Mouse (Mus musculus): Measurements from ENCODE around the gene Mrtfa. TPM values are rescaled to one million over a fixed set of nuclear protein-coding genes. Genes with fewer than 3 reads are reported as not detected.

Mrtfa gene
- polyA plus RNA-seq, 1 experiment, result 16.0 TPM

- H3K4me1 ChIP-seq (ENCODE audit: control insufficient read depth, insufficient read depth, low read length), result no peaks in the 10 kb centered on the region
- TF ChIP-seq CTCF (conservative IDR thresholded peaks at IDR 0.05; ENCODE audit: insufficient read depth, insufficient read length, low read depth, low read length), result no peak
- no peak for TF ChIP-seq POLR2A (IDR thresholded peaks at IDR 0.05; ENCODE audit: low read depth, low read length)
- DNase-seq, result no peak
- H3K4me3 ChIP-seq (ENCODE audit: insufficient read depth, low read depth, low read length), result no peak overlapping the region
- no peak overlapping the region for H3K27ac ChIP-seq (ENCODE audit: insufficient read depth, low read depth, low read length)
- H3K27me3 ChIP-seq (replicated peaks; ENCODE audit: control insufficient read depth, insufficient read depth, low read length), result no peaks in the 10 kb centered on the region
- no peaks in the 10 kb centered on the region for H3K36me3 ChIP-seq (ENCODE audit: control insufficient read depth, insufficient read depth, low read length)
- WGBS, result 52% methylated on average over 6 of the region's 6 CpGs
Measured at GRCm38 (mm10) chr15:81219054-81219453, 28.5 kb upstream of the Mrtfa start.

- H3K27me3 ChIP-seq (replicated peaks; ENCODE audit: control insufficient read depth, insufficient read depth, low read length), result no peaks in the 10 kb centered on the region
- H3K36me3 ChIP-seq (ENCODE audit: control insufficient read depth, insufficient read depth, low read length), result no peaks in the 10 kb centered on the region
- TF ChIP-seq POLR2A (IDR thresholded peaks at IDR 0.05; ENCODE audit: low read depth, low read length), result no peak
- no peak for TF ChIP-seq CTCF (conservative IDR thresholded peaks at IDR 0.05; ENCODE audit: insufficient read depth, insufficient read length, low read depth, low read length)
- H3K4me1 ChIP-seq (ENCODE audit: control insufficient read depth, insufficient read depth, low read length), result no peaks in the 10 kb centered on the region
- no peak for DNase-seq
- WGBS, result 61% methylated on average over 19 of the region's 19 CpGs
- H3K4me3 ChIP-seq (ENCODE audit: insufficient read depth, low read depth, low read length), result no peak overlapping the region
- H3K27ac ChIP-seq (ENCODE audit: insufficient read depth, low read depth, low read length), result no peak overlapping the region
Measured at GRCm38 (mm10) chr15:81216906-81217653, 26.5 kb upstream of the Mrtfa start.

DNA sequence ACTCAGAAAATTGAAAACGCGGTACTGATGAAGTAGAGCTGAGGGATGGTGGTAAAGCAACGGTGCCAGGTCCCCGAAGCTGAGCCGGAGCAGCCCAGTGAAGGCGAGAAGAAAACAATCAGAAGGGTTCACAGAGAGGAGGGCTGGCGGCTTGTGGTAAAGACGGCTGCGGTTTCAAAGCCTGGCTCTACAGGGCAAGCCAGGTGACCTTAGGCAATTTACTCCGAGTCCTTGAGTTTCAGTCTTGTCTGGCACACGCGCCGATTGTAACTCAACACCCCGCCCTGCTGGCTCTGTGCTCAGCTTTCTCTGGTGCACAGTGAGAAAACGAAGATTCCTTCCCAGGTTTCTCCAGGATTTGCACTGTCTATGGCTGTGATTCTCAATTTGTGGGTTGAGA, 22.4 kb upstream of the Mrtfa start:
- Histone ChIP-seq H3K27ac (ENCODE audit: insufficient read depth, low read depth, low read length) (no peak overlapping the region), H3K4me3 (ENCODE audit: insufficient read depth, low read depth, low read length) (no peak overlapping the region), H3K36me3 (ENCODE audit: control insufficient read depth, insufficient read depth, low read length) (no peaks in the 10 kb centered on the region), H3K4me1 (ENCODE audit: control insufficient read depth, insufficient read depth, low read length) (no peaks in the 10 kb centered on the region), H3K27me3 (replicated peaks; ENCODE audit: control insufficient read depth, insufficient read depth, low read length) (no peaks in the 10 kb centered on the region)
- peak; percentile 54 for DNase-seq
- 31% methylated on average over 15 of the region's 15 CpGs for WGBS
- no peak for TF ChIP-seq POLR2A (IDR thresholded peaks at IDR 0.05; ENCODE audit: low read depth, low read length)
- TF ChIP-seq CTCF (conservative IDR thresholded peaks at IDR 0.05; ENCODE audit: insufficient read depth, insufficient read length, low read depth, low read length), result no peak

DNA sequence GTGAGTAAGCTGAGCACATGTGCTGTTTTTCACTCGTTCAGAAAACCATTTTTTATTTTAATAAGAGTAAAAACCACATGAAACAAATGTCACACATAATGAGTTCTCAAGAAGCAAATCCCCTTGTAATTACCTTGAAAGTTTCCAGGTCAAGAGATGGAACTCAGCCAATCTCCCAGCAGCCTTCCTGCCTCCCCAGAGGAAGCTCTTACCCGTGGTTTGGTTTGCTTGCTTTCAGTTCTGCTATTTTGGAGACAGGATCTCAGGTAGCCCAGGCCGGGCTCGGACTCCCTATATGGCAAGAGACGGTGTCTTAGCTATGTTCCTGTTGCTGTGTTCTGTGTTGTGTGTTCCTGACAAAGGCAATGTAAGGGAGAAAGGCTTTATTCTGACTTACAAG, 19.9 kb upstream of the Mrtfa start:
- DNase-seq, result no peak
- Histone ChIP-seq H3K27ac (ENCODE audit: insufficient read depth, low read depth, low read length) (no peak overlapping the region), H3K4me3 (ENCODE audit: insufficient read depth, low read depth, low read length) (no peak overlapping the region), H3K27me3 (replicated peaks; ENCODE audit: control insufficient read depth, insufficient read depth, low read length) (no peaks in the 10 kb centered on the region), H3K36me3 (ENCODE audit: control insufficient read depth, insufficient read depth, low read length) (no peaks in the 10 kb centered on the region), H3K4me1 (ENCODE audit: control insufficient read depth, insufficient read depth, low read length) (no peaks in the 10 kb centered on the region)
- 63% methylated on average over 5 of the region's 5 CpGs for WGBS
- TF ChIP-seq CTCF (conservative IDR thresholded peaks at IDR 0.05; ENCODE audit: insufficient read depth, insufficient read length, low read depth, low read length), result no peak
- TF ChIP-seq POLR2A (IDR thresholded peaks at IDR 0.05; ENCODE audit: low read depth, low read length), result no peak

- TF ChIP-seq POLR2A (IDR thresholded peaks at IDR 0.05; ENCODE audit: low read depth, low read length), result no peak
- TF ChIP-seq CTCF (conservative IDR thresholded peaks at IDR 0.05; ENCODE audit: insufficient read depth, insufficient read length, low read depth, low read length), result no peak
- H3K27ac ChIP-seq (ENCODE audit: insufficient read depth, low read depth, low read length), result no peak overlapping the region
- H3K4me1 ChIP-seq (ENCODE audit: control insufficient read depth, insufficient read depth, low read length), result no peaks in the 10 kb centered on the region
- WGBS, result 95% methylated on average over 5 of the region's 5 CpGs
- H3K36me3 ChIP-seq (ENCODE audit: control insufficient read depth, insufficient read depth, low read length), result no peaks in the 10 kb centered on the region
- no peak overlapping the region for H3K4me3 ChIP-seq (ENCODE audit: insufficient read depth, low read depth, low read length)
- H3K27me3 ChIP-seq (replicated peaks; ENCODE audit: control insufficient read depth, insufficient read depth, low read length), result no peaks in the 10 kb centered on the region
- DNase-seq, result no peak
Measured at GRCm38 (mm10) chr15:81202462-81202861, 11.9 kb upstream of the Mrtfa start.

DNA sequence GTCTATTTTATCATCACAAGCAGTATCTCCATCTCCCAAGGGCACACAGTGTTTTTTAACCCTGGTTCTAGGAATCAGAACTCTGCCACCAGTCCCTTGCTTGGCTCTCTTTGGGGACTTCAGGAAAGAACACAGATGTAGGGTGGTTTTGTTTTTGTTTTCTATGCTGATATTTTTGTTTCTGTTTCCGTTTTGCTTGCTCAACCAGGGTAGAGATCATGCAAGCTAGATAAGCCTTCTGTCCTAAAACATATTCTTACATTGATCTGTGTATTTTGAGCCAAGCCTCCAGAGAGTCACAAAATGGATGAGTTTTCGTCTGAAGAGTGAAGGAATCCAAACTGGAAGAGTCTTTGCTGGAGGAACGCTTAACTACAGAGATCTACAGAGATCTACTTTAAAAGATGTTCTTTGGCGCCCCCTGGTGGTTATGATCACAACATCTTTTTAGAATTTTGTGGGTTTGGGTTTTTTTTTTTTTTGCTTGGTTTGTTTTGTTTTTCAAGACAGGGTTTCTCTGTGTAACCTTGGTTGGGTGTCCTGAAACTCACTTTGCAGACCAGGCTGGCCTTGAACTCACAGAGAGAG, 8.9 kb upstream of the Mrtfa start:
- TF ChIP-seq CTCF (conservative IDR thresholded peaks at IDR 0.05; ENCODE audit: insufficient read depth, insufficient read length, low read depth, low read length) (no peak), POLR2A (IDR thresholded peaks at IDR 0.05; ENCODE audit: low read depth, low read length) (no peak)
- H3K36me3 ChIP-seq (ENCODE audit: control insufficient read depth, insufficient read depth, low read length), result no peaks in the 10 kb centered on the region
- H3K27ac ChIP-seq (ENCODE audit: insufficient read depth, low read depth, low read length), result no peak overlapping the region
- H3K4me3 ChIP-seq (ENCODE audit: insufficient read depth, low read depth, low read length), result no peak overlapping the region
- H3K27me3 ChIP-seq (replicated peaks; ENCODE audit: control insufficient read depth, insufficient read depth, low read length), result no peaks in the 10 kb centered on the region
- 11% methylated on average over 4 of the region's 4 CpGs for WGBS
- no peaks in the 10 kb centered on the region for H3K4me1 ChIP-seq (ENCODE audit: control insufficient read depth, insufficient read depth, low read length)
- DNase-seq, result peak; percentile 79

- H3K4me1 ChIP-seq (ENCODE audit: control insufficient read depth, insufficient read depth, low read length), result no peaks in the 10 kb centered on the region
- 97% methylated on average over 5 of the region's 5 CpGs for WGBS
- no peak overlapping the region for H3K4me3 ChIP-seq (ENCODE audit: insufficient read depth, low read depth, low read length)
- H3K36me3 ChIP-seq (ENCODE audit: control insufficient read depth, insufficient read depth, low read length), result no peaks in the 10 kb centered on the region
- no peaks in the 10 kb centered on the region for H3K27me3 ChIP-seq (replicated peaks; ENCODE audit: control insufficient read depth, insufficient read depth, low read length)
- no peak for TF ChIP-seq POLR2A (IDR thresholded peaks at IDR 0.05; ENCODE audit: low read depth, low read length)
- 0 out of 2 replicates have a peak, but pooled peaks have one; percentile 17 for TF ChIP-seq CTCF (conservative IDR thresholded peaks at IDR 0.05; ENCODE audit: insufficient read depth, insufficient read length, low read depth, low read length)
- H3K27ac ChIP-seq (ENCODE audit: insufficient read depth, low read depth, low read length), result no peak overlapping the region
- DNase-seq, result no peak
Measured at GRCm38 (mm10) chr15:81198447-81198846, 7.9 kb upstream of the Mrtfa start.
